Mouse (Mus musculus): ENCODE results near the gene Agrp.

DNA sequence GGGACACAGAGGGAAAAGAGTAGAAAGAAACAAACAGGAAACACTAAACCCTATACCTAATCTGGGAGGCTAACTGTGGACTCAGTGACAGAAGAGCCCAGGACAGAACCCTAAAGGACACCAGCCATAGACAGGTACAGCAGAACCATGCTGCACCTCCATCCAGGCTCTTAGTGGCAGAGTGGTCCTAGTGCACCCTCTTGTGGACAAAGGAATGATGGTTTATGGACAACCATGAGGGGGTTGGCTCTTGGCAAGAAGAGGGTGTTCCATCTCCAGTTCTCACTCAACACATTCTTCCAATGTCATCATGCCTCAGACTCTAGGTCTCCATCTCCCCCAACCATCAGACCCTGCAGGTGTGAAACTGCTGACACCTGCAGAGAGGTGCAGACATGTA lies 83.1 kb downstream of the Agrp start:
- TF ChIP-seq MYOD1 (IDR thresholded peaks at IDR 0.05; ENCODE audit: control insufficient read depth in 1 of 3, insufficient read length in 2 of 3, low read depth in 2 of 3) = no peak
- no peak for TF ChIP-seq USF1 (IDR thresholded peaks at IDR 0.05; ENCODE audit: low read depth)
- TF ChIP-seq CEBPB (IDR thresholded peaks at IDR 0.05; ENCODE audit: insufficient read depth, poor library complexity, severe bottlenecking) = no peak
- TF ChIP-seq POLR2A (IDR thresholded peaks at IDR 0.05; ENCODE audit: insufficient read length, low read depth) = no peak
- TF ChIP-seq MYOG (IDR thresholded peaks at IDR 0.05; ENCODE audit: control insufficient read depth in 1 of 3, insufficient read depth in 1 of 3, insufficient read length in 2 of 3, low read depth in 2 of 3) = no peak
- no peak for TF ChIP-seq TCF12 (IDR thresholded peaks at IDR 0.05; ENCODE audit: insufficient read depth, poor library complexity, severe bottlenecking)
